8 mouse cellular contexts compared by ENCODE assay signal in genomic region chr11:107548204-107548975, GRCm38 (mm10). TPM values are rescaled to one million over a fixed set of nuclear protein-coding genes. Genes with fewer than 3 reads are reported as not detected.
DNase-seq lines count a peak whose midpoint lies in the region; ATAC-seq and TF ChIP-seq lines count a peak whose summit lies in the region.

No protein-coding gene starts in this region.

- intact Hi-C loops in heart, adult 2 months (cut with DNase I) = no loop called here
- intact Hi-C loops in heart, postnatal 25 days (cut with DNase I) = loop anchor here (5.0 kb wide), 1 partner anchor 36 kb away; no protein-coding TSS in a partner anchor

- peaks cover 11% of the 10 kb centered on the region for H3K36me3 ChIP-seq in heart, adult 2 months (ENCODE audit: control insufficient read depth, insufficient read depth, low read length)
- peaks cover 0 to 8% of the 10 kb centered on the region in 2 experiments; a peak in 3 of 4 replicates for H3K36me3 ChIP-seq in MEL (ENCODE audit: control insufficient read depth in 1 of 2, insufficient read depth in 2 of 2, low read length in 2 of 2)
- H3K36me3 ChIP-seq in embryonic facial prominence, embryonic 13.5 days = peaks cover 30% of the 10 kb centered on the region
- H3K36me3 ChIP-seq in hindbrain, embryonic 16.5 days (ENCODE audit: control insufficient read depth, insufficient read depth, low read length) = 0 out of 2 replicates have a peak, but pooled peaks cover 2% of the 10 kb centered on the region
- peaks cover 3% of the 10 kb centered on the region; the same call in 1 of the 2 replicates for H3K36me3 ChIP-seq in liver, embryonic 16.5 days (ENCODE audit: control insufficient read depth, insufficient read depth)

- TF ChIP-seq POLR2A in heart, adult 2 months (IDR thresholded peaks at IDR 0.05; ENCODE audit: insufficient read depth, low read depth, low read length) = no peak
- TF ChIP-seq POLR2A in MEL (IDR thresholded peaks at IDR 0.05; ENCODE audit: control insufficient read depth in 1 of 2, insufficient read depth in 1 of 2, low read depth in 1 of 2, low read length in 2 of 2, poor library complexity in 1 of 2) = no peak

- peak overlapping the region; percentile 87 for H3K27ac ChIP-seq in heart, adult 2 months
- H3K27ac ChIP-seq in MEL (ENCODE audit: control insufficient read depth, low read depth, low read length) = peak overlapping the region; percentile 55; the same call in 1 of the 2 replicates
- peak overlapping the region; percentile 78 for H3K27ac ChIP-seq in embryonic facial prominence, embryonic 13.5 days
- peak overlapping the region; percentile 84 for H3K27ac ChIP-seq in hindbrain, embryonic 16.5 days (ENCODE audit: low read depth, low read length)
- peak overlapping the region; percentile 72 for H3K27ac ChIP-seq in liver, embryonic 16.5 days (ENCODE audit: low read length)

- ATAC-seq in embryonic facial prominence, embryonic 13.5 days (ENCODE audit: insufficient number of reproducible peaks, insufficient read depth, low FRiP score, low TSS enrichment, low read depth) = 0 out of 2 replicates have a peak, but pooled peaks have one; percentile 44
- ATAC-seq in hindbrain, embryonic 16.5 days = peak; percentile 62
- ATAC-seq in liver, embryonic 16.5 days (ENCODE audit: low read depth) = peak; percentile 27
- ATAC-seq in neutrophil, adult 5-6 weeks (ENCODE audit: extremely low read depth, insufficient number of reproducible peaks, low FRiP score, poor library complexity, severe bottlenecking) = 0 out of 2 replicates have a peak, but pooled peaks have one; percentile 21

- peak overlapping the region; percentile 96 for H3K4me3 ChIP-seq in heart, adult 2 months
- H3K4me3 ChIP-seq in MEL (ENCODE audit: control insufficient read depth in 1 of 2, insufficient read depth in 1 of 2, low read depth in 2 of 2, low read length in 2 of 2) = peak overlapping the region; percentile 94 to 99
- H3K4me3 ChIP-seq in embryonic facial prominence, embryonic 13.5 days = peak overlapping the region; percentile 97
- H3K4me3 ChIP-seq in hindbrain, embryonic 16.5 days (ENCODE audit: low read length) = peak overlapping the region; percentile 99
- H3K4me3 ChIP-seq in liver, embryonic 16.5 days (ENCODE audit: low read depth, low read length) = peak overlapping the region; percentile 95

- peaks cover 1% of the 10 kb centered on the region for H3K4me1 ChIP-seq in heart, adult 2 months (ENCODE audit: control insufficient read depth, insufficient read depth, low read length)
- H3K4me1 ChIP-seq in MEL (ENCODE audit: control insufficient read depth in 1 of 2, insufficient read depth in 2 of 2, low read length in 2 of 2) = no peaks in the 10 kb centered on the region
- H3K4me1 ChIP-seq in embryonic facial prominence, embryonic 13.5 days = peaks cover 10% of the 10 kb centered on the region
- H3K4me1 ChIP-seq in hindbrain, embryonic 16.5 days (ENCODE audit: control insufficient read depth, insufficient read depth, low read depth, low read length) = peaks cover 9% of the 10 kb centered on the region
- peaks cover 29% of the 10 kb centered on the region for H3K4me1 ChIP-seq in liver, embryonic 16.5 days (ENCODE audit: control insufficient read depth, low read depth, low read length)

- DNase-seq in heart, adult 2 months = peak in 1 of 2 experiments; percentile 19
- DNase-seq in heart, postnatal 25 days (ENCODE audit: low spot score) = no peak
- DNase-seq in MEL (ENCODE audit: low read depth, low spot score) = peak; percentile 40
- no peak for DNase-seq in right cerebral cortex, postnatal 25 days

- 3% methylated on average over 37 of the region's 39 CpGs for WGBS in heart, adult 2 months
- WGBS in embryonic facial prominence, embryonic 13.5 days = 6% methylated on average over 36 of the region's 39 CpGs
- 15% methylated on average over 19 of the region's 39 CpGs for WGBS in hindbrain, embryonic 16.5 days
- WGBS in liver, embryonic 16.5 days (ENCODE audit: insufficient replicate concordance) = 5% methylated on average over 28 of the region's 39 CpGs

- peak overlapping the region; percentile 97 for H3K4me2 ChIP-seq in embryonic facial prominence, embryonic 13.5 days
- peak overlapping the region; percentile 100 for H3K4me2 ChIP-seq in hindbrain, embryonic 16.5 days (ENCODE audit: low read length)
- peak overlapping the region; percentile 95 for H3K4me2 ChIP-seq in liver, embryonic 16.5 days (ENCODE audit: low read depth, low read length)

- no peaks in the 10 kb centered on the region for H3K27me3 ChIP-seq in heart, adult 2 months (ENCODE audit: control insufficient read depth, insufficient read depth, low read length)
- peaks cover 0 to 4% of the 10 kb centered on the region in 2 experiments; a peak in 1 of 4 replicates for H3K27me3 ChIP-seq in MEL (ENCODE audit: control insufficient read depth in 1 of 2, insufficient read depth in 2 of 2, low read length in 2 of 2)
- H3K27me3 ChIP-seq in embryonic facial prominence, embryonic 13.5 days = no peaks in the 10 kb centered on the region
- no peaks in the 10 kb centered on the region for H3K27me3 ChIP-seq in hindbrain, embryonic 16.5 days (replicated peaks; ENCODE audit: control insufficient read depth, insufficient read depth, low read length)
- H3K27me3 ChIP-seq in liver, embryonic 16.5 days (ENCODE audit: control insufficient read depth, insufficient read depth, low read depth, low read length) = peaks cover 22% of the 10 kb centered on the region

- TF ChIP-seq RAD21 in MEL (IDR thresholded peaks at IDR 0.05; ENCODE audit: low read depth, low read length) = no peak

- no peaks in the 10 kb centered on the region for H3K9me3 ChIP-seq in MEL (replicated peaks; ENCODE audit: insufficient read depth, low read length)
- no peaks in the 10 kb centered on the region for H3K9me3 ChIP-seq in embryonic facial prominence, embryonic 13.5 days
- no peaks in the 10 kb centered on the region for H3K9me3 ChIP-seq in hindbrain, embryonic 16.5 days (ENCODE audit: control insufficient read depth, low read length)
- no peaks in the 10 kb centered on the region for H3K9me3 ChIP-seq in liver, embryonic 16.5 days (replicated peaks; ENCODE audit: control insufficient read depth, low read length)

- no peaks in the 10 kb centered on the region; the same call in none of the 2 replicates for H3K79me2 ChIP-seq in heart, adult 2 months (replicated peaks; ENCODE audit: control insufficient read depth, insufficient read depth, low read length)
- peaks cover 9% of the 10 kb centered on the region for H3K79me2 ChIP-seq in MEL (ENCODE audit: control insufficient read depth, insufficient read depth, low read length, poor library complexity)

- TF ChIP-seq EP300 in heart, adult 2 months (IDR thresholded peaks at IDR 0.05; ENCODE audit: insufficient read depth, low read depth, low read length) = no peak
- TF ChIP-seq EP300 in MEL (IDR thresholded peaks at IDR 0.05; ENCODE audit: low read depth in 1 of 2, low read length in 2 of 2) = no peak

- no peak for TF ChIP-seq CTCF in heart, adult 2 months (IDR thresholded peaks at IDR 0.05)
- TF ChIP-seq CTCF in MEL (IDR thresholded peaks at IDR 0.05 in 2 of 3, conservative IDR thresholded peaks at IDR 0.05 in 1 of 3; ENCODE audit: control insufficient read depth in 1 of 3, insufficient read depth in 1 of 3, low read depth in 2 of 3, low read length in 3 of 3, poor library complexity in 1 of 3, severe bottlenecking in 1 of 3) = 0 out of 6 replicates have a peak, but pooled peaks of 1 of the 3 experiments have one; percentile 11

- peak overlapping the region; percentile 95 for H3K9ac ChIP-seq in heart, adult 2 months (ENCODE audit: low read depth, low read length)
- peak overlapping the region; percentile 95 for H3K9ac ChIP-seq in MEL (ENCODE audit: control insufficient read depth, low read depth, low read length, poor library complexity, severe bottlenecking)
- H3K9ac ChIP-seq in embryonic facial prominence, embryonic 13.5 days = peak overlapping the region; percentile 92
- H3K9ac ChIP-seq in hindbrain, embryonic 16.5 days (ENCODE audit: low read depth, low read length) = peak overlapping the region; percentile 91
- peak overlapping the region; percentile 92 for H3K9ac ChIP-seq in liver, embryonic 16.5 days (ENCODE audit: low read depth, low read length)

TF ChIP-seq in MEL, 35 proteins besides CTCF, POLR2A, EP300 and RAD21:
- TF ChIP-seq USF2 (IDR thresholded peaks at IDR 0.05; ENCODE audit: borderline replicate concordance in 1 of 2, insufficient read depth in 1 of 2, low read depth in 1 of 2, low read length in 2 of 2) (no peak), MYB (IDR thresholded peaks at IDR 0.05; ENCODE audit: low read depth, low read length) (no peak), TAL1 (IDR thresholded peaks at IDR 0.05; ENCODE audit: low read length) (no peak), ZNF384 (IDR thresholded peaks at IDR 0.05; ENCODE audit: low read depth, low read length) (peak; percentile 79), POLR2AphosphoS5 (IDR thresholded peaks at IDR 0.05; ENCODE audit: borderline replicate concordance, low read depth, low read length) (no peak), RCOR1 (IDR thresholded peaks at IDR 0.05; ENCODE audit: low read depth, low read length) (peak; percentile 38; the same call in 1 of the 2 replicates), MXI1 (IDR thresholded peaks at IDR 0.05; ENCODE audit: low read depth, low read length) (no peak; the same call in 1 of the 2 replicates), TBP (IDR thresholded peaks at IDR 0.05; ENCODE audit: low read depth, low read length) (no peak), GATA1 (IDR thresholded peaks at IDR 0.05; ENCODE audit: low read depth, low read length) (no peak), UBTF (IDR thresholded peaks at IDR 0.05; ENCODE audit: borderline replicate concordance, insufficient read depth, low read depth, low read length) (peak; percentile 87; the same call in 1 of the 2 replicates), JUND (IDR thresholded peaks at IDR 0.05; ENCODE audit: low read depth, low read length) (no peak), GABPA (IDR thresholded peaks at IDR 0.05; ENCODE audit: low read depth, low read length) (no peak), MAFK (IDR thresholded peaks at IDR 0.05; ENCODE audit: borderline replicate concordance, low read depth, low read length) (no peak), ZKSCAN1 (IDR thresholded peaks at IDR 0.05; ENCODE audit: low read depth, low read length) (no peak)

RNA-seq across cellular contexts. Expression of gene Helz, which starts 0.7 kb away (rescaled TPM):
- 10 to 100 TPM; 26.2 to 26.4 TPM for total RNA-seq in heart, adult 2 months (2021)
- 9.0 and 10.8 TPM in 2 replicates for polyA plus RNA-seq in heart, adult 2 months (2012; rRNA removed)
- 10 to 100 TPM; 25.3 to 28.0 TPM for total RNA-seq in heart, postnatal 25 days (2021)
- total RNA-seq in MEL (2012; rRNA removed) = 15.1 and 16.0 TPM in 2 replicates
- polyA plus RNA-seq in MEL (2012; ENCODE audit: insufficient read depth in 1 of 2, insufficient read length in 2 of 2, low read depth in 1 of 2, low replicate concordance in 2 of 2, missing spikeins in 1 of 2) = 10 to 100 TPM; 39.9 to 41.0 TPM
- 20.2 and 24.4 TPM in 2 replicates for polyA plus RNA-seq in embryonic facial prominence, embryonic 13.5 days (2015; fragmentation: Nextera tagmentation; extraction: Ambion mirVana)
- 14.2 and 16.8 TPM in 2 replicates for polyA plus RNA-seq in hindbrain, embryonic 16.5 days (2015; fragmentation: Nextera tagmentation; extraction: Ambion mirVana)
- 5.8 and 7.1 TPM in 2 replicates for polyA plus RNA-seq in liver, embryonic 16.5 days (2015; fragmentation: Nextera tagmentation; extraction: Ambion mirVana)
- 40.0 and 47.3 TPM in 2 replicates for total RNA-seq in neutrophil, adult 5-6 weeks (2017)
